Mouse (Mus musculus) ES-E14 (cell line): Measurements from ENCODE around the gene Mt2. TPM values are rescaled to one million over a fixed set of nuclear protein-coding genes. Genes with fewer than 3 reads are reported as not detected.

Source experiments
- DNase-seq: peaks from one replicate; pipeline ENCODE4 v3.0.0-alpha.2; 2013; ENCODE audit warnings: low read depth, low spot score
- H3K27ac ChIP-seq: 2 replicates; pipeline ENCODE4 v1.5.1; 2012; ENCODE audit warnings: low read depth, mild to moderate bottlenecking, low read length, moderate library complexity, mixed read lengths; ENCODE audit not compliant: poor library complexity, insufficient read depth, severe bottlenecking
- H3K36me3 ChIP-seq: 2 replicates; pipeline ENCODE4 v1.6.1; 2012; ENCODE audit warnings: mild to moderate bottlenecking, low read length, moderate library complexity, mixed read lengths; ENCODE audit not compliant: control insufficient read depth, poor library complexity, insufficient read depth, severe bottlenecking
- H3K4me1 ChIP-seq, 2 experiments: fragments of 150-350 bp in 1 of 2; sonication (generic) in 1 of 2; 2 replicates each; pipeline ENCODE4 v1.6.1; 2012; ENCODE audit warnings: low read length in 2 of 2, mild to moderate bottlenecking in 1 of 2, mixed read lengths in 1 of 2; ENCODE audit not compliant: control insufficient read depth in 2 of 2, insufficient read depth in 2 of 2, poor library complexity in 1 of 2
- H3K4me3 ChIP-seq, 2 experiments: fragments of 150-350 bp in 1 of 2; sonication (generic) in 1 of 2; 2 replicates each; pipeline ENCODE4 v1.5.1; 2012; ENCODE audit warnings: low read length in 2 of 2, low read depth in 1 of 2, mild to moderate bottlenecking in 1 of 2, mixed read lengths in 1 of 2; ENCODE audit not compliant: insufficient read depth in 1 of 2, poor library complexity in 1 of 2, severe bottlenecking in 1 of 2
- H3K9ac ChIP-seq: 2 replicates; pipeline ENCODE4 v1.6.1; 2012; ENCODE audit warnings: low read depth, mild to moderate bottlenecking, low read length, mixed read lengths; ENCODE audit not compliant: poor library complexity, insufficient read depth, severe bottlenecking
- H3K9me3 ChIP-seq: fragments of 150-350 bp; sonication (generic); 2 replicates; pipeline ENCODE4 v1.6.1; 2012; ENCODE audit warnings: low read depth, mild to moderate bottlenecking, low read length; ENCODE audit not compliant: control insufficient read depth, insufficient read depth
- CHD2 ChIP-seq: IDR thresholded peaks from 2 replicates; pipeline ENCODE4 v1.6.1; 2014; ENCODE audit warnings: mild to moderate bottlenecking, low read depth, low read length, inconsistent platforms
- HCFC1 ChIP-seq: IDR thresholded peaks from 2 replicates; pipeline ENCODE4 v1.6.1; 2012; ENCODE audit warnings: low read length, inconsistent platforms, borderline replicate concordance; ENCODE audit not compliant: insufficient read depth
- MAFK ChIP-seq: IDR thresholded peaks from 2 replicates; pipeline ENCODE4 v1.6.1; 2014; ENCODE audit warnings: mild to moderate bottlenecking, low read depth, low read length, inconsistent platforms; ENCODE audit not compliant: insufficient read depth
- ZC3H11A ChIP-seq: IDR thresholded peaks from 2 replicates; pipeline ENCODE4 v1.6.1; 2012; ENCODE audit warnings: low read depth, mild to moderate bottlenecking, inconsistent platforms, low read length, borderline replicate concordance
- ZNF384 ChIP-seq: IDR thresholded peaks from 2 replicates; pipeline ENCODE4 v1.6.1; 2012; ENCODE audit warnings: low read depth, low read length, inconsistent platforms
- in situ Hi-C, 2 experiments: fragments of 600-800 bp; cut with MboI; formaldehyde crosslinking; loops; one replicate each; pipeline ENCODE4 v1.15.1; 2025; ENCODE audit warnings: low sequenced_read_pairs in 2 of 2, inconsistent platforms in 1 of 2; ENCODE audit not compliant: unreplicated experiment in 2 of 2
- total RNA-seq: library from RNA; depleted of rRNA; stranded (reverse); fragments of 300-350 nt; gene quantifications from 2 replicates; pipeline ENCODE4 v1.2.3, GENCODE M21; 2012; rRNA removed

Mt2 gene
- 541 and 635 TPM in 2 replicates for total RNA-seq

- Histone ChIP-seq H3K27ac (peak within 1 kb of the TSS; percentile 75), H3K36me3 (no peaks in the 10 kb centered on the region; the same call in 1 of the 2 replicates), H3K9me3 (no peaks in the 10 kb centered on the region), H3K4me3 (peak within 1 kb of the TSS; percentile 75 to 77), H3K9ac (peak within 1 kb of the TSS; percentile 85), H3K4me1 (peaks cover 1 to 15% of the 10 kb centered on the region in 2 experiments; a peak in 2 of 4 replicates)
- in situ Hi-C loops = no loop called here
- DNase-seq = peak; percentile 90
- TF ChIP-seq MAFK (peak; percentile 70), ZC3H11A (no peak)
These were observed at the start of gene Mt2 for GRCm38 (mm10) chr8:94172075-94172808. Gene Mt2, plus strand, starts transcription at chr8:94172664.

DNA sequence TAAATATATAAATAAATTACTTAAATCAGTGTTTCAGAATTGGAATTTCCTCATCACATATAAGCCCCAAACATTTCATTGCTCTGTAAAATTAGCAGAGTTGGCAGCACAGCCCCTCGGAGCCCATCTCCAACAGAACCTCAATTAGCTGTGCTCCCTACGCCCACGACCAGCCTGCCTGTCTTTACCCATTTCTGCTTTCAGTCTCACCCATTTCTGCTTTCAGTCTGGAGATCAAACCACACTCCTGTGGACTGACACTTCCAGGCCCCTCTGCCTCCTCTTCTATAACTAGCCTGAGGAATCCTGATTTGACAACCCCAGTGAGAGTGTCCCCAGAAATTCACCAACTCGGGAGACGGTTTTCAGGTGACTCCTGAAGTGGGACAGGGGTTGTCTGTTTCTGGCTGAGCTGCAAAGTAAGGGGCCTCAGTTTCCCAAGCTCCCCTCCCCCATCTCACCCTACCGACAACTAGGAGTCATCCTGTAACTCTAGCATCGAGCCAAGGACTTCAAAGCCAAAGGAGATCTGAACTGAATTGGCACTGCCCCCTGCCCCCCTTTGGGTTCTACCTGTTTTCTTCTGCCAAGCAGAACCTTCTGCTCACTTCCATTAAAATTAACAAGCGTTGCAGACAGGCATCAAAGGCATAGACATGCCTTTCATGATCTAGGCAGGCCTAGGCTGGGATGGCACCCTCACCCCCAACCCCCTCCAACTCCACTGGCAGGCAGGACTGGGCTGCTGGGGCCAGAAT lies 49.6 kb upstream of the Mt2 start:
- Histone ChIP-seq H3K27ac (no peak overlapping the region), H3K9ac (no peak overlapping the region), H3K36me3 (no peaks in the 10 kb centered on the region), H3K4me3 (no peak overlapping the region), H3K4me1 (peaks cover 0 to 3% of the 10 kb centered on the region in 2 experiments; a peak in 2 of 4 replicates), H3K9me3 (no peaks in the 10 kb centered on the region)
- no peak for DNase-seq
- no peak for TF ChIP-seq MAFK
- no peak for TF ChIP-seq ZC3H11A
- no peak for TF ChIP-seq ZNF384
- TF ChIP-seq HCFC1 = no peak
- TF ChIP-seq CHD2 = no peak
- in situ Hi-C loops = no loop called here

DNA sequence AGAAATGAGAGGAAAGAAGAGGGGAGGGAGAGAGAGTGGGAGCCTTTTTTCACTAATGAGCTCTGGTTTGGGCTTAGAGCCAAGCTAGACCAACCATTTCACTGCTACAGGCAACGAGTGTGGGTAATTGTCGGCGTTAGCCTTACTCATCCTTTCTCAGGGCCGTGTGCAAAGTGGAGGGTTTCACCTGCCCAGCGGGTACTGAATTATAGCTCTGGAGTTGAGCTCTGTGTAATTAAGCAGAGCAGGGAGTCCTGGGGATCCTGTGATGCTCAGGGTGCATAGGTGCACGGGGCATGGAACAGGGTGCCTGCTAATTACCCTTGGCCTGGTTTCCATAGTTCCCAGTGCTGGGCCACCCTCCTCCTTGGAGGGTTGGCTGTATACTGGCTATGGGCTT lies 44.8 kb upstream of the Mt2 start:
- in situ Hi-C loops = no loop called here
- no peak overlapping the region for H3K4me3 ChIP-seq
- no peaks in the 10 kb centered on the region for H3K36me3 ChIP-seq
- TF ChIP-seq ZNF384 (no peak), MAFK (no peak), HCFC1 (no peak), CHD2 (no peak)
- H3K9me3 ChIP-seq = no peaks in the 10 kb centered on the region
- H3K27ac ChIP-seq = no peak overlapping the region
- no peak overlapping the region for H3K9ac ChIP-seq
- no peak for DNase-seq
- no peaks in the 10 kb centered on the region for H3K4me1 ChIP-seq

- H3K9me3 ChIP-seq = no peaks in the 10 kb centered on the region
- H3K9ac ChIP-seq = no peak overlapping the region
- H3K36me3 ChIP-seq = no peaks in the 10 kb centered on the region
- DNase-seq = no peak
- H3K27ac ChIP-seq = no peak overlapping the region
- H3K4me3 ChIP-seq = no peak overlapping the region
- TF ChIP-seq HCFC1 = no peak
- TF ChIP-seq ZNF384 = no peak
- TF ChIP-seq ZC3H11A = no peak
- no peak for TF ChIP-seq CHD2
- no peak for TF ChIP-seq MAFK
- in situ Hi-C loops = no loop called here
- no peaks in the 10 kb centered on the region for H3K4me1 ChIP-seq
These were observed 43.2 kb upstream of the Mt2 start for GRCm38 (mm10) chr8:94129133-94129789.
